Mouse (Mus musculus) CH12.LX (cell line): ENCODE measurements around the gene Gng12.

ENCODE experiments used
- CHD2 ChIP-seq: IDR thresholded peaks from 2 replicates; pipeline ENCODE4 v1.6.1; 2011; ENCODE audit warnings: low read length, improper control_type of control experiment
- CTCF ChIP-seq, 2 experiments: IDR thresholded peaks in 1 of 2; conservative IDR thresholded peaks in 1 of 2; 2 replicates each; pipeline ENCODE4 v1.5.1; 2011 to 2012; ENCODE audit warnings: low read depth in 2 of 2, low read length in 2 of 2, improper control_type of control experiment in 1 of 2, inconsistent platforms in 1 of 2, mild to moderate bottlenecking in 1 of 2, moderate library complexity in 1 of 2
- E2F4 ChIP-seq: IDR thresholded peaks from 2 replicates; pipeline ENCODE4 v1.6.1; 2011; ENCODE audit warnings: low read depth, low read length, improper control_type of control experiment; ENCODE audit not compliant: insufficient replicate concordance
- EP300 ChIP-seq: IDR thresholded peaks from 2 replicates; pipeline ENCODE4 v1.6.1; 2011; ENCODE audit warnings: low read length, improper control_type of control experiment
- KAT2A ChIP-seq: IDR thresholded peaks from 2 replicates; pipeline ENCODE4 v1.6.1; 2012; ENCODE audit warnings: low read length, improper control_type of control experiment, inconsistent platforms; ENCODE audit not compliant: insufficient replicate concordance
- MAX ChIP-seq: IDR thresholded peaks from 2 replicates; pipeline ENCODE4 v1.6.1; 2011; ENCODE audit warnings: low read length, improper control_type of control experiment
- POLR2A ChIP-seq: IDR thresholded peaks from 2 replicates; pipeline ENCODE4 v1.6.1; 2011; ENCODE audit warnings: low read depth, mild to moderate bottlenecking, improper control_type of control experiment, low read length
- SIN3A ChIP-seq: IDR thresholded peaks from 2 replicates; pipeline ENCODE4 v1.6.1; 2012; ENCODE audit warnings: low read length, improper control_type of control experiment, inconsistent platforms
- TCF12 ChIP-seq: IDR thresholded peaks from 2 replicates; pipeline ENCODE4 v1.6.1; 2014; ENCODE audit warnings: low read depth, mild to moderate bottlenecking, inconsistent platforms, low read length, improper control_type of control experiment
- ZC3H11A ChIP-seq: IDR thresholded peaks from 2 replicates; pipeline ENCODE4 v1.6.1; 2012; ENCODE audit warnings: low read depth, mild to moderate bottlenecking, inconsistent platforms, low read length, improper control_type of control experiment
- ZMIZ1 ChIP-seq: IDR thresholded peaks from 2 replicates; pipeline ENCODE4 v1.6.1; 2012; ENCODE audit warnings: low read depth, mild to moderate bottlenecking, inconsistent platforms, low read length, improper control_type of control experiment

- no peak for TF ChIP-seq CTCF (conservative IDR thresholded peaks at IDR 0.05 in 1 of 2, IDR thresholded peaks at IDR 0.05 in 1 of 2; ENCODE audit: low read depth in 2 of 2, low read length in 2 of 2)
- TF ChIP-seq SIN3A: peak; percentile 59
- no peak for TF ChIP-seq POLR2A
- no peak for TF ChIP-seq E2F4
- no peak for TF ChIP-seq ZC3H11A
- no peak for TF ChIP-seq CHD2
- peak; percentile 45; the same call in 1 of the 2 replicates for TF ChIP-seq MAX
- TF ChIP-seq TCF12: peak; percentile 57; the same call in 1 of the 2 replicates
- TF ChIP-seq ZMIZ1: no peak
- TF ChIP-seq KAT2A: no peak
- peak; percentile 71 for TF ChIP-seq EP300
Observed at GRCm38 (mm10) chr6:66944190-66945003, 48.2 kb downstream of the Gng12 start.
